Mouse (Mus musculus) cerebellum, postnatal 36 days (tissue): Measurements from ENCODE around the gene Sin3b.

Experiments used
- DNase-seq, 2 experiments: peaks; one replicate each; pipeline ENCODE4 v3.0.0; 2021 to 2022; ENCODE audit warnings: mixed read lengths in 2 of 2

Sin3b gene

DNA sequence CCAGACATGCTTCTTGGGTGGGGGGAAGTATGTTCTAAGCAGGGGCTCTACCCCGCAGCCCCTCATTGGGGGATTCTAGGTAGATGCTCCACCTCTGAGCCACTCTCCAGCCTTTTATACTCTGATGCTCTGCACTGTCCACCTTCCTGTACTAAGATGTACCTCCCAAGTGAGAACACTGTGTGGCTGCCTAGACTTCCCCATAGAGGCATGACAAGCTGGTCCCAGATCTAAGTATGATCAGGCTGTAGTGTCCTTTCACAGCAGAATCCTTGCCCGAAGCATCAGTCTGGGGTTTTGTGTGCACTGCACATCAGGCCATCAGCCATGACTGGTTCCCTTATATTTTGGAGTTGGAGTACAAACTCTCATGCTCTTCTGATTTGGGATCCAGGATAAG lies 32.9 kb downstream of the Sin3b start:
- DNase-seq: peak in 1 of 2 experiments; percentile 1

DNA sequence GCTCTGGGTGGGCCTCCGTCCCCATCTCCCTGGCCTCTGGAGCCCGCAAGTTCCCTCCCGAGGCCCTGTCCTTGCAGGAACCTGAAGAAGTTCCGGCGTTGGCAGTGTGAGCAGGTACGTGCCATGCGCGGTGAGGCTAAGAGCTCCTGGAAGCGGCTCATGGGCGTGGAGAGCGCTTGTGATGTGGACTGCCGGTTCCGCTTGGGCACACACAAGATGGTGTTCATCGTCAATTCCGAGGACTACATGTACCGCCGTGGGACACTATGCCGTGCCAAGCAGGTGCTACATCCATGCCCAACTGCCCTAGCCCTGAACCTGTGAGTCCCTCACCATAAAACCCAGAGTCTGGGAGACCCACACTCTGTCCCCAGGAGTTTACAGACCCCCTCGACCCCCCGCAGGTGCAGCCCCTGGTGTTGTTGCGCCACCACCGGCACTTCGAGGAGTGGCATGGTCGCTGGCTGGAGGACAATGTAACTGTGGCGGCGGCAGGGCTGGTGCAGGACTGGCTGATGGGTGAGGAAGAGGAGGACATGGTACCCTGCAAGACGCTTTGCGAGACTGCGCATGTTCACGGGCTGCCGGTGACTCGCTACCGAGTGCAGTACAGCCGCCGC lies 33.8 kb downstream of the Sin3b start:
- peak in 1 of 2 experiments; percentile 1 for DNase-seq

DNA sequence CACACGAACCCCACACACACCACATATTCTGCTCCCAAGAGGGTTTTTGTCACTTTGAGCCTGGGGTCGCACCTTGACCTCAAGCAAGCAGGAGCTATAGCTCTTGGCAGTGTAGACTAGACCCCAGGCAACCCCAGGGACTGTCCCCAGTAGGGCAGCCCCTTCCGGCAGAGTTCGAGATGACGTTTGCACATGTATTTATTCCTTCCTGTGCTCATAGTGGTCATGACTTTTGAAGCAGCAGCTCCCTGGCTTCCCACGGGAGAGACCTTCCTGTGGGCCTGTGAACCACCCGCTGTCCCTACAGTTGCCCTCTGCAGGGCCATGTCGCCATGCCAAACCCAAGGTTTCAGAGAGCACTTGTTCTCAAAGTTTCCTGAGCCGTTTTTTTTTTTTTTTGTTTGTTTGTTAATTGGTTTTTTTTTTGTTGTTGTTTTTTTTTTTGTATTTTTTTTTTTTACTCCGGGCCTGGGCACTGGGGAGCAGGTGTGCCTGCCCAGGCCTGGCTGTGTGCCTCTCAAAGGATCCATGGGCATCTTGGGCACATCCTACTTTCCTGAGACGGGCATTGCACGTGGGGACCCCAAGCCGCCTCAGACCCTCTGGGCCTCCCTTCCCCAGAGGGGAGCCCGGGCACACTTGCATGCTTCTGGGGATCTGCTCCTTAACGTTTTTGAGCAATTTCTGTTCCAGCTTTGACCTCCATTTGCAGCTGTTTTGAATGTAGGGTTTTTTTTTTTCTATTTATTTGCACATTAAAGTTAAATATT lies 34.5 kb downstream of the Sin3b start:
- DNase-seq: peak in 1 of 2 experiments; percentile 0

DNA sequence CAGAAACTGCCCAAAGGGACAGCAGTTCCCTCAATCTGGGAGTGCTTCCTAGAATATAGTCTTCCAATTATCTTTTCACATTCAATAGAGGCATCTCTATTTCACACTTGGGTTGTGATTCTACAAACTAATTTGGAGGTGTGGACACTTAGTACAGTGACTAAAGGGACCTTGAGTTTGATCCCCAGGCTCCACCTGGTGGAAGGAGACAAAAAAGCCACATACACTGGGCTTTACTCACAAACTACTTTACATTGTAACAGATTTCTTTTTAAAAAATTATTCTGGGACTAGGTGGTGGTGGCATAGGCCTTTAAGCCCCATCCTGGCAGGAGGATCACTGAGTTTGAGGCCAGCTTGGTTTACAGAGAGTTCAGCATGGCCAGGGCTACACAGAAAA lies 35.2 kb downstream of the Sin3b start:
- peak in 1 of 2 experiments; percentile 1 for DNase-seq

DNA sequence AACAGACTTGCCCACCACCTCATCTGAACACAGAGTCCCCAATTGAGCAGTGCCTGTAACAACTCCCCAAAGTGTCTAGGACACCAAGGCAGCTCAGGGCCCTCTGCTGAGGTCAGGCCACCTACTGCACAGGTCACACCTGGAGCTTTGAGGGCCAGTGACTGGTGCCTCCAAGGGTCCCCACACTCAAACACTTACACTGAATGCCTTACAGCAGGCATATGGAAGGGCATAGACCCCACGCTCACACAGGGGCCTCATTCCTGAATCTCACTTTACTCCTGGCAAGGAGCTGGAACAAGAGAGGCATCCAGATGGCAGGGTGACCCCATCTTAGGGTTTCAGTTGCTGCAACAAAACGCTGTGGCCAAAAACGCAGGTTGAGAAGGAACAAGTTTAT lies 37.1 kb downstream of the Sin3b start:
- DNase-seq: no peak

DNA sequence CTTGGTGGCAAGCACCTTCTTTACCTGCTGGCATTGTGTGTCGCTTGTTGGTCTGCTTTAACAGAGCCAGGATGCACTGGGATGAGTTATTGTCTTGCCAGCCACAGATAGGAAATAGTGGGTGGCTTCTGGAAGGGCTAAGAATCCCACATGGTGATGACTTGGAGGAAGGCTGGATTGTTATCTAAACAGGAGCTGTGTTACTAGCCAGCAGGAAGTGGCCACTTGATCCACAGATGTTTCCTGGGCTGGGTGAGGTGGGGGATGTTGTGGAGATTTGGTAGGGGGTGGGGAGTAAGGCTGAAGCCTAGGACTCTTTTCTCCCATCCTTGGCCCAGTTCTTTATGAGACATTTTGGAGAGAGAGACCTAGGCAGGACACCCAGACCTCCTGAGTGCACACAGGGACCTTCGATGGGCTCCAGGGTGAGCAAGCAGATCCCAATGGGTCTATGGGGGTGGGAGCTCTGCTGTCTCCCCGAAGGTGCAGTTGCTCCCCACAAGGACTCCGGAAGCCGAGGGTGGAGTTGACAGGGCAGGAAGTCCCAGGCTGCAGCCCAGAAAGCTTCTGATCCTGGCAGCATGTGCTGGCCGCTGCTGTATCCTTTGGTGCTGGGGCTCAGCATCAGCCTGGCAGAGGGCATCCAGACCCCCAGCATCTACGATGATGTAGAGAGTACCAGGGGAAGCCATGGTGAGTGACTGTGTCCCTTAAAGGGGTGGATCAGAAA lies 38.4 kb downstream of the Sin3b start, which contains the start of gene F2rl3:
Gene F2rl3, plus strand, starts transcription at position 559 of the 730 bp plus-strand sequence.
- peak in 1 of 2 experiments; percentile 1 for DNase-seq

DNA sequence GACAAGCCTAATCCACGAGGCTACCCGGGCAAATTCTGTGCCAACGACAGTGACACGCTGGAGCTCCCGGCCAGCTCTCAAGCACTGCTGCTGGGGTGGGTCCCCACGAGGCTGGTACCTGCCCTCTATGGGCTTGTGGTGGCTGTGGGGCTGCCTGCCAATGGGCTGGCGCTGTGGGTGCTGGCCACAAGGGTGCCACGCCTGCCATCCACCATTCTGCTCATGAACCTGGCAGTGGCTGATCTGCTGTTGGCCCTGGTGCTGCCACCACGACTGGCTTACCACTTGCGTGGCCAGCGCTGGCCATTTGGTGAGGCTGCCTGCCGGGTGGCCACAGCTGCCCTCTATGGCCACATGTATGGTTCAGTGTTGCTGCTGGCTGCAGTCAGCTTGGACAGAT lies 39.2 kb downstream of the Sin3b start:
- peak in 1 of 2 experiments; percentile 0 for DNase-seq

DNA sequence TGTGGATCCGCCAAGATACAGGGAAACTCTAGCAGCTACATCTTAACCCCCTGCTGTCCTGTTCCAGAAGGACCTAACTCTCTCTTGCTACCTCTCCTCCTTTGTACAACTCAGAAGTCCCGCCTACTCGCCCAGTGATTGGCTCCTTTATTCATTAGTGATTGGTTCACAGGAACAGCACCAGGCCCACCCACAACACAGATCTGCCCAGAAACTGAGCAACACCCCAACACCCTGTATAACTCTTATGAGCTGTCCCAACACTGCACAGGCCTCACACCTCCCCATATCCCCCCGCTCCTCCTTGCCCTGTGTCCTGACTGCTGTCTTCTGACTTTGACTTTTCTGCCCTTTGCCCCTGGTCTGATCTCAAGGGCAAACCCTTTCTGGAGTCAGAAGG lies 42.6 kb downstream of the Sin3b start:
- no peak for DNase-seq

DNA sequence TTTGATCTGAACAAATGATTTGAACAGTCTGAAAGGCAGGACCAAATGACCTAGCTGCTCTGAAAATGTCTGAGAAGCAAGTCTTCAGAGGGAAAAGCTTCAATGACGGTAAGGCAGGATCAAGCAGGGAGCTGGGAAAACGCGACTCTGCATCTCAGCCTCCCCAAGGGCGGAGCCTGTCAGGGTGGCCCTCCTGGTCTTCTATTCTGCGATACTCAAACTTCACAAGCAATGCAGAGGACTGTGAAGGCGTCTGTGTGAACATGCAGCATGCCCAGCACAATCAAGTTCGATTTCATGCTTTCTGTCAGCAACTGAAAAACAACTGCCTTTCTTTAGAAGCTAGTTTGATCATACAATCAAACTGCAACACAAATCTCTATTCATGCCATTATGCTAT lies 43.7 kb downstream of the Sin3b start:
- DNase-seq: no peak

DNA sequence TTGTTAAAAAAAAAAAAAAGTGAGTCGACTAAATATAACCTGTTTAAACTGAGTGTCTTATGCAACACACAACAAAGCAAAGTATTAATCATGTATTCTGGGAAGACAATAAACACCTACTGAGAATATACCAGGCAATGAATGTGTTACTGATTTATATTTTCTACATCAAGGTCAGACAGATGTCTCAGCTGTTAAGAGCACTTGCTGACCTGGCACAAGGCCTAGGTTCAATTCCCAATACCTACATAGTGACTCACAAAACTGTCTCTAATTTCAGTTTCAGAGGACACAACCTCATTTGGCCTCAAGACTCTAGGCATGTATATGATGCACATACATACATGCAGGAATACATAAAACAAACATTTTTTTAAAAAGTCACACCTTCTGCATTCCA lies 54.7 kb downstream of the Sin3b start:
- DNase-seq: no peak

DNA sequence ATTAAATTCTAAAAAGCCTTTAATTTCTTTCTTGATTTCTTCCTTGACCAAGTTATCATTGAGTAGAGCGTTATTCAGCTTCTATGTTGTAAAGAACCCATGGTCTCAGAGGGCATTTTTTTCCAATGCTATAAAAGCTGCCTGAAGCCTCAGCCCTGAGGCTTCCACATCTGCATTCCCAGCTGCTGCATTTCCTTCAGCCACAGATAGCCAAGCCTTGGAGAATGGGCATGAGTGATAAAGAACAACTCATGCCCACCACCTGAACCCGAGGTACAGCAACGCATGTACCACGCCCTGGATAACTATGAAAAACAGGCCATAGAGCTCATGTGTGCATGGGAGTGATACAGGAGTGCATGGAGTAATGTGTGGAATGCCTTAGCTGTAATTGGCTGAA lies 57.6 kb downstream of the Sin3b start:
- no peak for DNase-seq

DNA sequence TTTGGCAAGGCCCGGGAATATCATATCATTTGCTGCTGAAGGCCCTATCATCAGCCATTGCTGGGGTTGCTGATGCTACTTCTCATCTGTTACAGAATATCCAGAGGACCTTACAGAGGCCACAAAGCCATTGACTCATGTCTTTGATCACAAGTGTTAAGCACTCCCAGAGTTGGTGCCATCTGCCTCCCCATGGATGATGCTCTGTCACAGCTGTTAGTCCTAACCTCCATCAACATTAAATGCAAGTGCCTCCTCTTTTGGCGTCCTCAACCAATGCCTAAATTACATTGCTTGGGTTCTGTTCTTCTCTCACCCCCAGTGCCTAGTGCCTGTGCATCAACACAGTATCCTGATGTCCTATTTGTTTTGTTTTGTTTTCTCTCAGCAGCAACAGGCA lies 78.5 kb downstream of the Sin3b start:
- no peak for DNase-seq
